Mouse (Mus musculus) limb, embryonic 10.5 days (tissue): ENCODE measurements at regions not wholly inside any gene's neighbourhood (a gene's known extent, or its start where the extent isn't known, plus 50 kb on each side); places are given as distances from the start of the nearest gene placed in this dataset.

Source experiments
- DNase-seq: peaks from one replicate; pipeline ENCODE4 v3.0.0-alpha.2; 2017; ENCODE audit warnings: low spot score
- H3K27ac ChIP-seq: fragments of 300-500 bp; sonication (generic); 2 replicates; pipeline ENCODE4 v1.5.1; 2016; ENCODE audit warnings: mild to moderate bottlenecking
- H3K27me3 ChIP-seq: fragments of 300-500 bp; sonication (generic); 2 replicates; pipeline ENCODE4 v1.6.1; 2016; ENCODE audit warnings: low read depth, mild to moderate bottlenecking; ENCODE audit not compliant: poor library complexity, severe bottlenecking
- H3K36me3 ChIP-seq: fragments of 300-500 bp; sonication (generic); 2 replicates; pipeline ENCODE4 v1.6.1; 2016; ENCODE audit warnings: mild to moderate bottlenecking, moderate library complexity
- H3K4me1 ChIP-seq: fragments of 300-500 bp; sonication (generic); 2 replicates; pipeline ENCODE4 v1.6.1; 2016
- H3K4me3 ChIP-seq: fragments of 300-500 bp; sonication (generic); 2 replicates; pipeline ENCODE4 v1.5.1; 2016; ENCODE audit warnings: mild to moderate bottlenecking, moderate library complexity
- H3K9me3 ChIP-seq: fragments of 300-500 bp; sonication (generic); replicated peaks from 2 replicates; pipeline ENCODE4 v1.6.1; 2016; ENCODE audit warnings: mild to moderate bottlenecking
- WGBS: fragments of 180-500 bp; shearing (Covaris S2); methylation state at CpG from one replicate; pipeline ENCODE4 v1.1.7; 2016; 5-methylcytosine and 5-hydroxymethylcytosine counted together

DNA sequence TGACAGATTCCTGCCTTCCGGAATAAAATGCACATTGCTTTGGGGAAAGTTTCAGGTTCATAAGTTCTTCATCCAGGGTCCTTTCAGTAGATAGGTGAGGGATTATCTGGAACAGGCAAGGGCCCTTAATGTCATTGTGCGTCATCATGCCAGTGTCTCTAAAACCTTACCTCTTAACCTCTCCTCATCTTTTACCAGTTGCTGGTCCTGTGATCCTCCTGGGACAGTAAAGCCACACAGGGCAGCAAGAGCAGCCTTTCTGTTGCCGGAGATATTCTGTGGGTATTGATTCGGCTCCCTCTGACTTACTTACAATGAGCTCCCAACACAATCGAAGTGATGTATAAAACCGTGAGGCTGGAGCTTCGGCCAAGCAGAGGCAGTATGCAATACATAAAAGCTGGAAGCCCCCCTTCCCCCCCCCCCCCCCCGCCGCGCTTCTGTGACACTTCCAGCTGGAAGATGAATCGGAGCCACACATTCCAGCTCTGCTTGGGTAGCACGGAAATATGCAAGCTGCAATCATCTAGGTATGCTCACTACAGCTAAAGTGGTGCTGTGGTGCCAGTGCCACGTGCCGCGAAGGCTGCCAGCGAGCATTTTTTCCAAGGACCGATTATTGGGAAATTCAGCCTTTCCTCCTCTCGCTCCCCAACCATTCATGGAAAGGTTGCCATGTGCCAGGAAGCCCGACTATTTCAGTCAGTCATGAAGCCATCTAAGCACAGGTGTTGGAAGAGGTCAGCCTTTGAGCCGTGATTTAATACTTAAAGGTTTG, 252.2 kb downstream of the Enc1 start:
- peaks cover 41% of the 10 kb centered on the region for H3K4me1 ChIP-seq
- H3K4me3 ChIP-seq: no peak overlapping the region
- H3K36me3 ChIP-seq: no peaks in the 10 kb centered on the region
- no peak for DNase-seq
- no peak overlapping the region for H3K27ac ChIP-seq
- peaks cover 3% of the 10 kb centered on the region; the same call in 1 of the 2 replicates for H3K27me3 ChIP-seq
- H3K9me3 ChIP-seq: no peaks in the 10 kb centered on the region
- WGBS: 82% methylated on average over 19 of the region's 20 CpGs

DNA sequence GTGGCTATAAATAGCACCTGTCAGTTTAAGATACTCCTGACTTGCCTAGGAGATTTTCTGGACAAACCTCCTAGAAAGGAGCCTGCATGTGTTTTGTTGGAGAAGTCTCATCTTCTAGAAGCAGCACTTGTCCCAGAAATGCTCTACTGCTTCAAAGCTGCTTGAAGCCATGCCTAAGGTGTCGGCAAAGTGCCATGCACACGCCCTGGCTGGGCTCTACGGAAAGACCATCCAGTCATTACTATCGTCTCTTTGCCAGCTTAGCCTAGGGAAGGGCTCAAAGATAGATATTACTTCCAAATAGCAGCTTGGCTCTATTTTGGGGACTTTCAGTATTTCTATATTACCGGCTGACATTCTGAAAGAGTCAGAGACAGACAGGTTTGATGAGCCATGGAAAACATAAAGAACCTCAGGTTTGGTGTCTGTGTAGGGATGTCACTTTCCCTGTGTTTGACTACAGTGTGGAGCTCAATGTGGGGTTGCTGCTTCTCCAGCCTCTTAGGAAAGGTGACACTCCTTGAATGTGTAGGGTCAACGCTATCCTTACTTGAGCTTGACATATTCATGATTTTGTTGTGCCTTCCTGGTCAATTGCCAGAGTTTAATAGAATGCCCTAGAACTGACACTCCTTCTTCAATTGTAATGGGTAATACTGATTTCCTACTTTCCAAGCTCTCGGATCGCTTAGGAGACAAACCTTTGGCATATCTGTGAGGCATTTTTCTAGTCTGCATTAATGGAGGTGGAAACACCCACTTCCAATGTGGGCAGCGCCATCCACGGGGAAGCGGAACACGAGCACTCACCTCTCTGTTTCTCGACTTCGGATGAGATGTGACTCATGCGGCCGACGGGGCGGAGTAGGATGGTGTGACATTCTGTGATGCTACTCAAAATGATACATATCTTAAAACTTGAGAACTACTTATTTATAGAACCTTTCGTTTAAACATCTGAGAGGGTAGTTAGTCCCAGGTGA, 251.3 kb downstream of the Enc1 start:
- WGBS: 95% methylated on average over 19 of the region's 19 CpGs
- Histone ChIP-seq H3K36me3 (no peaks in the 10 kb centered on the region), H3K9me3 (no peaks in the 10 kb centered on the region), H3K27me3 (peaks cover 3% of the 10 kb centered on the region; the same call in 1 of the 2 replicates), H3K4me3 (no peak overlapping the region), H3K27ac (no peak overlapping the region), H3K4me1 (peaks cover 51% of the 10 kb centered on the region)
- no peak for DNase-seq

DNA sequence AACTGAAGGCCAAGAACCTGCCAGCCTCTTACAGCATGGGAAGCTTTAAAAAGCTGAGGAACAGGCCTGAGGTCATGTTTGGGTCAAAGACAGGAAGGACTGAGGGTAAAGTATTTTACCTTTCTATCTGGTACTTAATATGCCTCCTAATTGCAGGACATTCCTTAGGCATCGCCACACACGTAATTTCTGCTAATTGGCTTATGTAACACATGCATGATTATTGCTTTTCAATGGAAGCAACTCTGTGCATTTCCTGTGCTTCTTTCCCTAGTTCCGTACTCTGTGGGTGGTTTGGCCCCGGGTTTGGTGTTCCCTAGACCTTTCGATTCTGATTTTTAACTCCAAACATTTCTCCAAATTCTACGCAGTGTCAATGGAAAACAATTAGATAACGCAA, 249.2 kb downstream of the Enc1 start:
- H3K4me1 ChIP-seq: peaks cover 59% of the 10 kb centered on the region
- H3K27ac ChIP-seq: no peak overlapping the region
- no peaks in the 10 kb centered on the region for H3K36me3 ChIP-seq
- peaks cover 6% of the 10 kb centered on the region; the same call in 1 of the 2 replicates for H3K27me3 ChIP-seq
- no peak for DNase-seq
- WGBS: 50% methylated on average over 7 of the region's 7 CpGs
- no peak overlapping the region for H3K4me3 ChIP-seq
- H3K9me3 ChIP-seq: no peaks in the 10 kb centered on the region

DNA sequence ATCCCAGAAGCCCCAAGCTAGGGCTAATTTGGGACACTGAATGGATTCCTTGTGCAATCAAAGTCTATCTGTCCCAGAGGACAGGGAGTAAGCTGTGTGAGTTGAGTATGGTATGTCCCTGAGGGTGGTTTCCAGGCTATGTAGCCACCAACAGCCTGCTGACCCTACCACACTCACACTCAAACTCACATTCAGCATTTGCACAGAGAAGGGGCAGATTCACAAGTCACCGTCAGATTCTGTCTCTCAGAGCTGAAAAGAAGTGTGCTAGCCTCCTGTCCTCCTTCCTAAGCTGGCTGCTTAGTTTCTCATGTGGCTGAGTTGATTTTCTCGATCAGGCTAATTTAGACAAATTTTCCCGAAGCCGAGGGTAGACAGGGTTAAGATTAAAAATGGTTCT, 248.8 kb downstream of the Enc1 start:
- WGBS: 47% methylated on average over 4 of the region's 4 CpGs

DNA sequence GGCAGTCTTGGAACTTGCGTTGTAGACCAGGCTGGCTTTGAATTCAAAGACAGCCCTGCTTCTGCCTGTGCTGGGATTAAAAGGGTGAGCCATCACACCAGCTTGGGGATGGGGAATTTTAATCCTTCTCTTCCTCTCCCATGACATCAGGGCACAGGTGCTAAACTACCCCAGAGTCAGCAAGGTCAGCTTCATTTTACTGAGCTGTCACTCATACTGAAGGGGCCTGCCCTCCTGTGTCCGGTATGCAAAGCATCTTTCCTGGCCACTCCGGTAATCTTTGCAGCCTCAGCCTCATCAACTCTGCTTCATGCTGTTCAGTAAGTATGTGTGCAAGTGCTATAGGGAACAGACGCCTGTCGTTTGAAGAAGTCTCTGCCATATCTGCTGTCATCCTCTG, 248.1 kb downstream of the Enc1 start:
- H3K9me3 ChIP-seq: no peaks in the 10 kb centered on the region
- WGBS: 46% methylated on average over 5 of the region's 5 CpGs
- no peaks in the 10 kb centered on the region for H3K36me3 ChIP-seq
- H3K4me3 ChIP-seq: no peak overlapping the region
- H3K27me3 ChIP-seq: peaks cover 6% of the 10 kb centered on the region; the same call in 1 of the 2 replicates
- H3K27ac ChIP-seq: no peak overlapping the region
- no peak for DNase-seq
- peaks cover 63% of the 10 kb centered on the region for H3K4me1 ChIP-seq

More for the DNA sequence above, 248.8 kb downstream of the Enc1 start:
- H3K36me3 ChIP-seq: no peaks in the 10 kb centered on the region
- no peak for DNase-seq
- H3K4me1 ChIP-seq: peaks cover 61% of the 10 kb centered on the region
- no peaks in the 10 kb centered on the region for H3K9me3 ChIP-seq
- H3K4me3 ChIP-seq: no peak overlapping the region
- no peak overlapping the region for H3K27ac ChIP-seq
- peaks cover 6% of the 10 kb centered on the region; the same call in 1 of the 2 replicates for H3K27me3 ChIP-seq

DNA sequence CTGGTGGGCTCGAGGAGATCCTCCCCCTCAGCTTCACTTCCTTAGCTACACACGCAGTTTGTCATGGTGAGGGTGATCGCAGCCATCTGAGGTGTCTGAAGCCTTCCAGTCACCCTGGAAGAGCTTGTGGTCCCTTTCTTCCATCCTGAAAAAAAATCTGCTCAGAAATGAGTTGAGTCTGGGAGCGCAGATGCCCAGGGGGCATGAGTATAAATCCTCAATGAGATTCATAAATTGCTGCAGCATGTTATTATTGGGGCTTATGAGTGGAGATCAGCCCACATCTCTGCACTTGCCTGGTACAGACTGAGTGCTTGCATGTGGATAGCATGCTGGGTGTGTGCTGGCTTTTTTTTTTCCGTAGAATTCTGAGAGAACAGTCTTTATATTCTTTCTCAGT, 247.6 kb downstream of the Enc1 start:
- Histone ChIP-seq H3K27me3 (peaks cover 6% of the 10 kb centered on the region; the same call in 1 of the 2 replicates), H3K4me1 (peaks cover 61% of the 10 kb centered on the region), H3K36me3 (no peaks in the 10 kb centered on the region), H3K27ac (no peak overlapping the region), H3K4me3 (no peak overlapping the region), H3K9me3 (no peaks in the 10 kb centered on the region)
- WGBS: 48% methylated on average over 5 of the region's 5 CpGs
- DNase-seq: no peak

DNA sequence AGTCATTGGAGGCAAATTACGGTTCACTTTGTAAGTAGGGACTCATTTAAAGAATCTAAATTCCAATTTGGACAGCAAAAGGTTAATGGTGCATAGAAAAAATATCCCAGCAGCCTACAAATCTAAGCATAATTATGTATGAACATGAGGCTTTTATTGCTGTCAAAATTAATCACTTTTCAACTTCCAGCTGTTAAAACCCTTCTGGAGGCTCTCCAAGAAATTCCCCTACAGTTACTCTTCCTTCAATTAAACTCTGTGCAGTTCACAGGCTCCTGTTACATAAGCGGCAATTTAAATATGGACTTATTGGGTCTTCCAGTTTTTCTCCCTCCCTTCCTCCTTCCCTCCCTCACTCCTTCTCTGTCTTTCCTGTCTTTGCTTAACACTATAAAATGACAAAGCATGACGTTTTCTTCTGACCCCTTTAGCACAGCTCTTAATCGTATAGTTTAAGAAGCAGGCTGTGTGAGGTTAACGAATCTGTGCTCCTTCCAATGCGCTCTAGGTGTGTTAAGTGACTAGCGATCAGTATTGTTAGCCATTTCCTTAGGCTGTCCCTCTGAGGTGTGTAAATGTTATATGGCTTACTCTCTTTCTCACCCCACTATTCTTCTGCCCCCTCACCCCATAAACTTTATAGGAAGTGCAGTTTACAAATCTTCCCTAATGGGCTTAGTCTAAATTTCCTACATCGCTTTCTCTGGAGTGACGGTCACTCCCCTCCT, 247.0 kb downstream of the Enc1 start:
- no peaks in the 10 kb centered on the region for H3K36me3 ChIP-seq
- H3K4me1 ChIP-seq: peaks cover 55% of the 10 kb centered on the region
- 0 out of 2 replicates have a peak overlapping the region, but pooled peaks have one; percentile 3 for H3K4me3 ChIP-seq
- peaks cover 6% of the 10 kb centered on the region; the same call in 1 of the 2 replicates for H3K27me3 ChIP-seq
- no peaks in the 10 kb centered on the region for H3K9me3 ChIP-seq
- no peak for DNase-seq
- H3K27ac ChIP-seq: no peak overlapping the region
- whole genome bisulfite sequencing: 37% methylated on average over 9 of the region's 9 CpGs

DNA sequence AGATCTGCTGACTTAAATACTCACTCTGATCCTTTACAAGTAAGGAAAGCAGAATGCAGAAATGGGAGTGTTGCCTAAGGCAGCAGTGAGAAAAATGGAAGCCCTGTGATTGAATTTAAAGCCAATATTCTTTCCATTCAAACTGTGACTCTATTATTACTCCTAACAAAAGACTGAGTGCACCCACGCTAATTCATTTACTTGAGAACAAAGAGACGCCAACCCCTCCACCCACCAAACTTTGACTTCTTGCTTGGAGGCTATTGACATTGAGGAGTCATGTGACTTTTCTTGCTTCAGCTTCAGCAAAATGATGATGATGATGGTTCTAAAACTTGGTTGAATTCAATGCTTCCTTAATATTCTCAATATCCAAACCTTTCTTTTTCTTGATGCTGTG, 245.6 kb downstream of the Enc1 start:
- Histone ChIP-seq H3K4me1 (peaks cover 55% of the 10 kb centered on the region), H3K27ac (no peak overlapping the region), H3K4me3 (no peak overlapping the region), H3K27me3 (0 out of 2 replicates have a peak, but pooled peaks cover 6% of the 10 kb centered on the region), H3K9me3 (no peaks in the 10 kb centered on the region), H3K36me3 (no peaks in the 10 kb centered on the region)
- no peak for DNase-seq
- 92% methylated on average over 2 of the region's 2 CpGs for whole genome bisulfite sequencing

DNA sequence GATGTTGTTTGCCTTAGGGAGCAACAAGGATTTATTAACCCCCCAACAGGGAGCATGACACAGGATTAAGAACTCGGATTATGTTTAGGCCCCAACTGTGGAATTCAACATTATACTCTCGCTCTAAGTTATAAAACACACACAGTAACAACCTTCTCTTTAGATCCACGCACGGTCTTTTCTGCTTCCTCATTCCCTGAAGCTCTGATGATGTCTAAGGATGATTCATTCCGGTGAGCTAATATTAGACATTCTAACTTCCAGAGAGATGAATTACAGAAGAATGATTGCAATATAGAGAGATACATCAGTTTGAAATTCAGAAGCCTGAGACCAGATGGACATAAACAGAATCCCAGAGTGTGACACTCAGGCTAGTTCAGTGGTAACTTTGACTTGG, 245.0 kb downstream of the Enc1 start:
- H3K27ac ChIP-seq: no peak overlapping the region
- no peaks in the 10 kb centered on the region for H3K36me3 ChIP-seq
- DNase-seq: no peak
- no peaks in the 10 kb centered on the region for H3K9me3 ChIP-seq
- H3K4me1 ChIP-seq: peaks cover 50% of the 10 kb centered on the region
- 0 out of 2 replicates have a peak, but pooled peaks cover 6% of the 10 kb centered on the region for H3K27me3 ChIP-seq
- 86% methylated on average over 5 of the region's 5 CpGs for WGBS
- H3K4me3 ChIP-seq: no peak overlapping the region

DNA sequence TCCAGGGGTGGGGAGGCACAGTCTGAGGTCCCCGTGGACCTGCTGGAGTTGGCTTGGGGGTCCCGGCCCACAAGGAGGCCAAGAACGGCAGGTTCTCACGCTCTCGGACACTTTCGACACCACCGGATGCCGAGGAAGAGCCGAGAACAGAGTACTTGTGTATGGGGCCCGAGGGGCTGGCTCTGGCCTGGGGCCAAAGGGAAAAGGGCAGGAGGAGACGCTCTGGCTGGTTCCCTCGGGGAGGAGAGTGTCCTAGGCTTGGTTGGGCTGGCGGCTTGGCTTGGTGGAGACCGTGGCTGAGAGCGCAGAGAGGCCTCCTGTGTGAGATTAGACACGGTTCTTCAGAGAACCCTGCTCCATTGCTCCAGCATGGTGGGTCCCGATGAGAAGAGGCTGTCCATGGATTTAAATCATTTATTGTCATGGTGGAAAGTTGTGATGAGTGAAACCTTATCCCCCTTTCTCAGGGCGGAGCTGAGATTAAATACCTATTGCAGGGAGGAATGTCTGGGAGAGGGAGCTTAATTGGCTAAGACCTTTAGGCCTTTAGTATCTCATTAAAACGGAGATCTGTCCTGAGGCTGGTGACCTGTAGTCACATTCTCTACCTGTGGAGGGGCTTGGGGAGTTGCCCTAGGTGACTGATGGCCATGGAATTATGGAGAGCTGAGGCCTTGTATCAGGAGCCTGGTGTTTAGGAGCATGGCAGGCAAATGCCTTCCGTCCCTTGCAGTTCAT, 244.1 kb downstream of the Enc1 start:
- Histone ChIP-seq H3K9me3 (no peaks in the 10 kb centered on the region), H3K27ac (no peak overlapping the region)

DNA sequence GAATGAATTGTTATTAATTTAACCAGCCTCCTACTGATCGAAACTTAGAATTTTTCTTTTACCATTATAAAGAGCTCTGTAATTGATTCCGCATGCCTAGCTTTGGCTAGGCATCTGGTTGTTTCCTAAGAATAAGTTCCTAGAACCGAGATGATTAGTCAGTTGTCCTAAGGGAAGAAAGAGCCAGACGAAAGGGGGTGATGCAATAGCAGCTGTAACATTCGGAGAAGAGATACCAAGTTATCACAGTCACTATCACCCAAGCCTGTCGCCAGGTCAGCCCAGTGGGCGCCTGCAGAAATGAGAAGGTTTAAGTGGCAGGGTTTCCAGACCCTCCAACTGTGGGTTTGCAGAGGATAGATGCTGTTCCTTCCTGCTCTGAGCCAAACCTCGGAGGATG, 242.8 kb downstream of the Enc1 start:
- Histone ChIP-seq H3K27ac (0 out of 2 replicates have a peak overlapping the region, but pooled peaks have one; percentile 28), H3K36me3 (no peaks in the 10 kb centered on the region), H3K4me1 (peaks cover 32% of the 10 kb centered on the region), H3K27me3 (peaks cover 3% of the 10 kb centered on the region; the same call in 1 of the 2 replicates), H3K4me3 (no peak overlapping the region), H3K9me3 (no peaks in the 10 kb centered on the region)
- 82% methylated on average over 8 of the region's 8 CpGs for WGBS
- DNase-seq: no peak

More for the DNA sequence above, 244.1 kb downstream of the Enc1 start:
- DNase-seq: no peak
- 0 out of 2 replicates have a peak, but pooled peaks cover 6% of the 10 kb centered on the region for H3K27me3 ChIP-seq
- no peak overlapping the region for H3K4me3 ChIP-seq
- 88% methylated on average over 20 of the region's 20 CpGs for WGBS
- H3K4me1 ChIP-seq: peaks cover 43% of the 10 kb centered on the region
- H3K36me3 ChIP-seq: no peaks in the 10 kb centered on the region
